Mouse (Mus musculus) embryonic facial prominence, embryonic 11.5 days (tissue): ENCODE data around the gene Rap1gds1. TPM values are rescaled to one million over a fixed set of nuclear protein-coding genes. Genes with fewer than 3 reads are reported as not detected.

Experiments
- ATAC-seq: fragments of 200-750 bp; cut with Nextera tagmentation; replicated peaks from 2 replicates; pipeline ENCODE4 v1.8.0; 2017; ENCODE audit warnings: low read depth; ENCODE audit not compliant: insufficient number of reproducible peaks, low FRiP score, low TSS enrichment
- DNase-seq: peaks from one replicate; pipeline ENCODE4 v3.0.0-alpha.2; 2015; ENCODE audit warnings: low spot score
- H3K27ac ChIP-seq: fragments of 300-500 bp; sonication (generic); replicated peaks from 2 replicates; pipeline ENCODE4 v1.5.1; 2014; ENCODE audit warnings: mild to moderate bottlenecking, low read depth, low read length, control low read depth
- H3K27me3 ChIP-seq: fragments of 300-500 bp; sonication (generic); 2 replicates; pipeline ENCODE4 v1.6.1; 2014; ENCODE audit warnings: mild to moderate bottlenecking, low read length, moderate library complexity, mixed read lengths; ENCODE audit not compliant: control insufficient read depth, insufficient read depth
- H3K36me3 ChIP-seq: fragments of 300-500 bp; sonication (generic); replicated peaks from 2 replicates; pipeline ENCODE4 v1.6.1; 2014; ENCODE audit warnings: low read depth, mild to moderate bottlenecking, low read length, moderate library complexity, mixed read lengths; ENCODE audit not compliant: control insufficient read depth, insufficient read depth
- H3K4me1 ChIP-seq: fragments of 300-500 bp; sonication (generic); 2 replicates; pipeline ENCODE4 v1.6.1; 2014; ENCODE audit warnings: low read length, mixed read lengths; ENCODE audit not compliant: control insufficient read depth, insufficient read depth
- H3K4me2 ChIP-seq: fragments of 300-500 bp; sonication (generic); 2 replicates; pipeline ENCODE4 v1.6.1; 2014; ENCODE audit warnings: low read depth, mild to moderate bottlenecking, control low read depth, low read length, moderate library complexity
- H3K4me3 ChIP-seq: fragments of 300-500 bp; sonication (generic); 2 replicates; pipeline ENCODE4 v1.5.1; 2014; ENCODE audit warnings: low read depth, low read length, control low read depth
- H3K9ac ChIP-seq: fragments of 300-500 bp; sonication (generic); replicated peaks from 2 replicates; pipeline ENCODE4 v1.6.1; 2014; ENCODE audit warnings: mild to moderate bottlenecking, control low read depth, low read length
- H3K9me3 ChIP-seq: fragments of 300-500 bp; sonication (generic); replicated peaks from 2 replicates; pipeline ENCODE4 v1.6.1; 2016; ENCODE audit warnings: mild to moderate bottlenecking, low read length, inconsistent platforms, mixed read lengths; ENCODE audit not compliant: control insufficient read depth
- WGBS: fragments of 180-500 bp; shearing (Covaris S2); extraction: QIAGEN DNeasy Blood & Tissue Kit; methylation state at CpG from one replicate; pipeline ENCODE4 v1.1.7; 2014; 5-methylcytosine and 5-hydroxymethylcytosine counted together
- polyA plus RNA-seq: library from polyadenylated mRNA; unstranded; fragments of >200 nt; fragmentation: Nextera tagmentation; extraction: Ambion mirVana; gene quantifications from 2 replicates; pipeline ENCODE4 v1.2.1, GENCODE M21; 2014

Gene Rap1gds1
- polyA plus RNA-seq, 1 experiment from 2014 or later, result 58.2 TPM

DNA sequence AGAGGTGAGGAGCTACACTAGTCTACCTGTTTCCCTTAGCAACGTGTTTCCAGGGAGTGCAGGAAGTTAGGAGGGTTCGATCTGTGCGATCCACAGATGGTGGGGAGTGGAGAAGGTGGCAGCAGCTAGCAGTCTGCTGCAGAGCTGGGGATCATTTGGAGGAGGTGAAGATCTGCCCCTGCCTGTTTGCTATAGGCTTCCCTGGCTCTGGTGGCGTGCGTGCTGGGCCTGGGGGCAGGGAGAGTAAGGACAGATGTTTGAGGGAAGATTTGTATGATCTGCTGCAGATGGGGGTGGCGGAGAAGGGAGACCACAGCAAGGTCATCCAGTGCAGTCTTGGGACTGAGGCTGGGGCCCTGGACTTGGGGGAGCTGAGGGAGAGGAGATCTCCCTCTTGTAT is 72.2 kb downstream of the Rap1gds1 start:
- no peak overlapping the region for H3K4me3 ChIP-seq
- no peak for DNase-seq
- ATAC-seq, result no peak
- no peaks in the 10 kb centered on the region for H3K27me3 ChIP-seq
- no peaks in the 10 kb centered on the region for H3K36me3 ChIP-seq
- no peak overlapping the region for H3K27ac ChIP-seq
- H3K4me1 ChIP-seq, result no peaks in the 10 kb centered on the region
- WGBS, result 84% methylated on average over 6 of the region's 6 CpGs
- no peak overlapping the region; the same call in 1 of the 2 replicates for H3K9ac ChIP-seq
- no peaks in the 10 kb centered on the region for H3K9me3 ChIP-seq
- H3K4me2 ChIP-seq, result no peak overlapping the region

DNA sequence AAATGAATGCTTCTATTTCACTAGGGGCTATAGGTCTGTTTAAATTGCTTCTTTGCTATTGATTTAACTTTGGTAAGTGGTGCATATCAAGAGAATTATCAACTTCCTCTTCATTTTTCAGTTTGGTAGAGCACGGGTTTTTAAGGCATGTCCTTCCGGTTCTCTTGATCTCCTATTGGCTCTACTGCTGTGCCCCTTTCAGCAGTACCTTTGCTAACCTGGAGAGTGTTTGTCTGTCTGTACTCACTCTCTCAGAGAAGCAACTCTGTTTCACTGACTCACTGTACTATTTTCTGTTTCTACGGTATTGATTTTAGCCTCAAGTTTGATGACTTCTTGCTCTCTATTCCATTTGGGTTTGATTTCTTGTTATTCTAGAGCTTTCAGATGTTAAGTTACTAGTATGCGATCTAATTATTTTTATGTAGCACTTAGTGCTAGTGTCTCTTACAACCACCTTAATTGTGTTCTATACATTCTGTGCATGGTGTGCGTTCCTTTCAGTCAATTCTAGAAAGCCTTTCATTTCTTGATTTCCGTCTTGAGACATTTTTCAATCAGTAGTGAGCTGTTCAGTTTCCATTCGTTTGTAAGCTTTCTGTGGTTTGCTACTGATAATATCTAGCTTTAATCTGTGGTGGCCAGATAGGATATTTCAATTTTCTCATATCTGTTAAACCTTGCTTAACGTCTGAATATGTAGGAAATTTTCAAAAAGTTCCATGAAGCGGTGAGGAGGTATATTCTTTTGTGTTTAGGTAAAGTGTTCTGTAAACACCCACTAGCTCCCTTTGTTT is 74.7 kb downstream of the Rap1gds1 start:
- 92% methylated on average over 9 of the region's 9 CpGs for WGBS
- Histone ChIP-seq H3K36me3 (no peaks in the 10 kb centered on the region; the same call in 1 of the 2 replicates), H3K27ac (no peak overlapping the region), H3K4me1 (no peaks in the 10 kb centered on the region), H3K4me2 (no peak overlapping the region), H3K27me3 (no peaks in the 10 kb centered on the region), H3K9me3 (no peaks in the 10 kb centered on the region), H3K9ac (no peak overlapping the region), H3K4me3 (no peak overlapping the region)
- DNase-seq (no peak), ATAC-seq (no peak)

DNA sequence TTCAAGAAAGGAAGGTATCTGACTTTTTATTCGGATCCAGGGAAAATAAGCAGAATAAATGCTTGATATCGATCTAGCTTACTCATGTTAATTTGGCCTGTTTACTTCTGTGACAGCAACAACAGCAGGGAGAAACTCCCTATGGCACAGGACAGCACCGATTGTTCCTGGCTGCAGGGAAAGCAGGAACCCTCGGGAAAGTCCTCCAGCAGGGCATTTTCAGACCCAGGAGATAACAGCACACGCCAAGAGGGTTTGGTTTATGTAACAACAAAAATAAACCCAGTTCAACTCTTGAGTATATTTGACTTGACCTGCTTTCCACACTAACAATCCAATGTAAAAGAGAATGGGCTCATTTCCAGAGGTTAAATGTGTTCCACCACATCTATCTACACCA is 81.5 kb downstream of the Rap1gds1 start:
- DNase-seq (no peak), ATAC-seq (no peak)
- Histone ChIP-seq H3K27me3 (no peaks in the 10 kb centered on the region), H3K9ac (no peak overlapping the region), H3K27ac (no peak overlapping the region), H3K9me3 (no peaks in the 10 kb centered on the region), H3K36me3 (no peaks in the 10 kb centered on the region; the same call in 1 of the 2 replicates), H3K4me2 (no peak overlapping the region), H3K4me3 (no peak overlapping the region), H3K4me1 (no peaks in the 10 kb centered on the region)
- WGBS, result 79% methylated on average over 5 of the region's 5 CpGs

- Histone ChIP-seq H3K9ac (no peak overlapping the region), H3K9me3 (no peaks in the 10 kb centered on the region), H3K27me3 (no peaks in the 10 kb centered on the region), H3K4me3 (no peak overlapping the region), H3K4me2 (no peak overlapping the region), H3K27ac (no peak overlapping the region), H3K4me1 (no peaks in the 10 kb centered on the region), H3K36me3 (no peaks in the 10 kb centered on the region)
- DNase-seq (no peak), ATAC-seq (no peak)
- 78% methylated on average over 1 of the region's 1 CpGs for WGBS
Measured at GRCm38 (mm10) chr3:138991367-138991766, 83.6 kb downstream of the Rap1gds1 start.

DNA sequence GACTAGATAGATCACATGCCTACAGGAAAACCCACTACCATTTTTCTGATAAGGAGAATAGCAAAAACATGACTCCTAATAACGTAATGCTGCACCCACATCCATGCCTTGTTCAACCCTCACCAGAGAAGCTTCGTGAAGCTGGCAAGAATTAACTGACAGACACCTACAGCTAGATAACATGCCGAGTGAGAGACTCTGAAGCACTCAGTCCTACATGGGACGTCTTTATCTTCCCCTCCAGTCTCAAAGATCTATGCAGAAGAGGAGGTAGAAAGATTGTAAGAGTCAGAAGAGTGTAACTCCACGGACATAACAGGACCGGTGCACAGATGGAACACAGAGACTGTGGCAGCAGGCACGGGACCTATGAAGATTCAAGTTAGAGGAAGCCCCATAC is 85.9 kb downstream of the Rap1gds1 start:
- Histone ChIP-seq H3K4me1 (no peaks in the 10 kb centered on the region), H3K9ac (no peak overlapping the region)
- ATAC-seq, result no peak

GRCm38 (mm10) chr3:138988004-138988403 is 87.0 kb downstream of the Rap1gds1 start:
- Histone ChIP-seq H3K9me3 (no peaks in the 10 kb centered on the region), H3K9ac (no peak overlapping the region), H3K36me3 (no peaks in the 10 kb centered on the region), H3K4me2 (no peak overlapping the region), H3K4me3 (no peak overlapping the region), H3K27ac (no peak overlapping the region), H3K4me1 (no peaks in the 10 kb centered on the region), H3K27me3 (no peaks in the 10 kb centered on the region)
- DNase-seq, result no peak
- ATAC-seq, result no peak
- WGBS, result 97% methylated on average over 5 of the region's 5 CpGs

More for the DNA sequence above, 85.9 kb downstream of the Rap1gds1 start:
- H3K4me3 ChIP-seq, result no peak overlapping the region
- no peak overlapping the region for H3K4me2 ChIP-seq
- DNase-seq, result no peak
- no peak overlapping the region for H3K27ac ChIP-seq
- WGBS, result 96% methylated on average over 7 of the region's 7 CpGs
- no peaks in the 10 kb centered on the region for H3K9me3 ChIP-seq
- H3K27me3 ChIP-seq, result no peaks in the 10 kb centered on the region
- no peaks in the 10 kb centered on the region for H3K36me3 ChIP-seq

DNA sequence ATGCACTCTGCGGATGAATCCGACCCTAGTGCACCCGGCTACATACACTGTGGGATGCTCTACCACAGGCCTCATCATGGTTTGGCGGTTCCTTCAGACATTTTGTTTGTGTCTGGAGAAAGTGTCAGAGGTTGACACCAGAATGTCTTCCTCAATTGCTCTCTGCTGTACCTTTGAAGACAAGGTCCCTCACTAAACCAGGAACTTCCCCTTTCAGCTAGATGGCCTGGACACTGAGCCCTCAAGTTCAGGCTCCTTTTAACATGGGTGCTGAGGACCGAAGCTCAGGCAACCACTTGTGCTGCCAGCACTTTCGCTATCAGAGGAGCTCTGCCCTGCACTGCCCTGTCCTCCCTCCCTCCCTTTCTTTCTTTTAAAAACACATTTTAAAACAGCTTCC is 92.8 kb downstream of the Rap1gds1 start:
- Histone ChIP-seq H3K27ac (no peak overlapping the region), H3K9me3 (no peaks in the 10 kb centered on the region), H3K36me3 (no peaks in the 10 kb centered on the region), H3K27me3 (no peaks in the 10 kb centered on the region), H3K4me3 (no peak overlapping the region), H3K9ac (no peak overlapping the region), H3K4me1 (no peaks in the 10 kb centered on the region), H3K4me2 (no peak overlapping the region)
- ATAC-seq (no peak), DNase-seq (no peak)
- 91% methylated on average over 6 of the region's 6 CpGs for WGBS

GRCm38 (mm10) chr3:138977413-138977812 is 97.6 kb downstream of the Rap1gds1 start:
- no peaks in the 10 kb centered on the region for H3K4me1 ChIP-seq

More at GRCm38 (mm10) chr3:138977413-138977812, 97.6 kb downstream of the Rap1gds1 start:
- Histone ChIP-seq H3K27ac (no peak overlapping the region), H3K4me2 (no peak overlapping the region), H3K4me3 (no peak overlapping the region), H3K27me3 (no peaks in the 10 kb centered on the region), H3K9me3 (no peaks in the 10 kb centered on the region), H3K36me3 (no peaks in the 10 kb centered on the region; the same call in 1 of the 2 replicates), H3K9ac (no peak overlapping the region)
- DNase-seq (no peak), ATAC-seq (no peak)
- 95% methylated on average over 1 of the region's 1 CpGs for WGBS
